Mouse (Mus musculus) neutrophil, adult 65 days (primary cell): Measurements from ENCODE around the gene Rnf138rt1. TPM values are rescaled to one million over a fixed set of nuclear protein-coding genes. Genes with fewer than 3 reads are reported as not detected.

ENCODE experiments used
- total RNA-seq: library from RNA; stranded (reverse); gene quantifications from 2 replicates; pipeline ENCODE4 v1.2.4, GENCODE M21; 2023

Gene Rnf138rt1
- total RNA-seq, result 0.66 and 0.79 TPM in 2 replicates

DNA sequence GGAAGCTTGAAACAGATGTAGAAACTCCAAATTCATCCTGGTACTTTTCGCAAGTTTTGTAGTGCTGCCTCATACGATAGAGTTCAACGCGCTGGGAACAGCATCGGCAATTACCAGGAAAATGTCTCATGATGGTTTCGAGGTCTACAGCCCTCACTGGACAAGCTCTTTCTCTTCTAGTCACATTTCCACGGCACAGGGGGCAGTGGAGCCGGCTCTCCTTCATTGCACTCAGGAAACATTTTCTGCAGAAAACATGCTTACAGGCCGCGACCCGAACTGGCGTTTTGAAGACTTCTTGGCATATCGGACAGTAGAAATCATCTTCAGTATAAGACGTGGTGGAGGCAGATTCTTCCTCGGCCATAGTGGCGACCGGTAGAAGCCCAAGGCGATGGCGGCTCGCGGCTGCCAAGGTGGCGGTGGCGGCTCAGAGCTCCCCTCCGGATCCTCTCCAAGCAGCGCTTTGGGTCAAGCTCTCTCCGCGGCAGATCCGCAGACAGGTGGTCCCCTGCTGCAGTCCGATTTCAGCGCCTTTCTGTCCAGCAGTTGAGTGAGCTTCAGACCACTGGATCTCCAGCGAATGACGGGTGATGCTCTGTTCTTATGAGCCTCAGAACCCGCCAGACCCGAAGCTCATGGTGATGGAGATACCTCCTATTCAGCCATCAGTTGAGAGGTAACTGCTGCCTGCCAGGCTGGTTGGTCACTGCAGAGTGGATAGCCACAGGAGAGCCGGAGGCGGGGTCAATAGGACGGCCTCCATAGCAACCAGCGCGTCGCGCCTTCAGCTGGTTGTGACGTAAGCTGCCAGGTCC lies at the start of gene Rnf138rt1:
Rnf138rt1 (minus strand) TSS at position 713 of the 818 bp plus-strand sequence.

Other genes with a start within 250 kb of the Rnf138rt1 start
- gene Grpr, start 211.7 kb downstream of the Rnf138rt1 start, total RNA-seq, result not detected in 2 replicates
- 109 and 124 TPM in 2 replicates for gene Ap1s2, start 147.7 kb upstream of the Rnf138rt1 start, total RNA-seq
- gene Zrsr2, start 197.3 kb upstream of the Rnf138rt1 start, total RNA-seq, result 60.9 and 69.2 TPM in 2 replicates